Mouse (Mus musculus): ENCODE results near the gene Efna5. TPM values are rescaled to one million over a fixed set of nuclear protein-coding genes. Genes with fewer than 3 reads are reported as not detected.
A peak's percentile ranks its signal among the peaks of the same experiment; 100 is the strongest.

Gene Efna5
- polyA plus RNA-seq, 1 experiment, result 2.8 TPM

DNA sequence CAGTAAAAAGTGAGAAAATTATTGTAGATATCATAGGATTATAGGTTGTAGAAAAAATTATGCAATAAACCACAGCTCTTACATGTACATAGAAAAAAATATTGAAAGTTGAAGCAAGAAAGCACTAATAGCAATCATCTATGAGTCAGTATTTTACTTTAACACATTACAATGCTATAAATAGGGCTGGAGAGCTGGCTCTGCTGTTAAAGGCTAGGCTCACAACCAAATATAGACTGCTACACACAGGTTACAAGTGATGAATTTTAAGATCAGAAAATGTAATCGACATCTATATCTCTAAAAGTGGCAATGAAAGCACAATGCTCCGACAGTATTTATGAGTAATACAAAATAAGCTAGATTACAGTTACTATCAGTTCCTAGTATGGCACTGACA is 125.5 kb downstream of the Efna5 start:
- TF ChIP-seq CEBPB (IDR thresholded peaks at IDR 0.05; ENCODE audit: insufficient read depth, poor library complexity, severe bottlenecking), result 0 out of 2 replicates have a peak, but pooled peaks have one; percentile 11
- no peak for TF ChIP-seq MYOD1 (IDR thresholded peaks at IDR 0.05; ENCODE audit: control insufficient read depth in 1 of 3, insufficient read length in 2 of 3, low read depth in 2 of 3)
- TF ChIP-seq MYOG (IDR thresholded peaks at IDR 0.05; ENCODE audit: control insufficient read depth in 1 of 3, insufficient read depth in 1 of 3, insufficient read length in 2 of 3, low read depth in 2 of 3), result no peak
- no peak for TF ChIP-seq REST (IDR thresholded peaks at IDR 0.05; ENCODE audit: insufficient read depth, insufficient read length)
- H3K79me2 ChIP-seq (ENCODE audit: control insufficient read depth, insufficient read depth), result no peaks in the 10 kb centered on the region
- no peak overlapping the region for H3K4me3 ChIP-seq
- H3K27me3 ChIP-seq (ENCODE audit: control insufficient read depth, insufficient read depth, insufficient read length), result no peaks in the 10 kb centered on the region
- H3K36me3 ChIP-seq (ENCODE audit: control insufficient read depth, insufficient read depth), result no peaks in the 10 kb centered on the region
- no peak overlapping the region for H3K4me2 ChIP-seq (ENCODE audit: low read depth)
- no peak overlapping the region for H3ac ChIP-seq (ENCODE audit: control insufficient read depth, insufficient read length)

DNA sequence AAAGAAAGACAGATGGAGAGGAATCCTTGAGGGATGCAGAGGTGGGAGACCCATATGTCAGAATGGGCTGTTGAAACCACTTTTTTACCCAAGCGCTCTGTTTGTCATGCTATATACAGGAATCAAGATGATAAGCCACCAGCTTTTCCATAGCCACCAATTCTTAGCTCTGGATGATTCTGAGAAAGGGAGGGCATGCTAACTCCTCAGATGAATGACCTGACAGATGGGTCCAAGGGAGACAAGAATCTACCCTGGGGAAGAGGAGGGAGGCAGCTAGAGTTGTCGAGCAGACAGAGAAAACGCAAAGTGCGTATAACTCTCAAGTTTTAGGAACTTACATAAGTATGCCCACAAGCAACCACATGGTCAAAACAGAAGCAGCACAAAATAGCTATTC is 126.5 kb downstream of the Efna5 start:
- Histone ChIP-seq H3K4me2 (ENCODE audit: low read depth) (no peak overlapping the region), H3ac (ENCODE audit: control insufficient read depth, insufficient read length) (no peak overlapping the region), H3K4me3 (no peak overlapping the region), H3K36me3 (ENCODE audit: control insufficient read depth, insufficient read depth) (no peaks in the 10 kb centered on the region), H3K79me2 (ENCODE audit: control insufficient read depth, insufficient read depth) (no peaks in the 10 kb centered on the region), H3K27me3 (ENCODE audit: control insufficient read depth, insufficient read depth, insufficient read length) (no peaks in the 10 kb centered on the region)
- TF ChIP-seq POLR2AphosphoS2 (IDR thresholded peaks at IDR 0.05; ENCODE audit: insufficient read length, low read depth) (no peak), SRF (IDR thresholded peaks at IDR 0.05; ENCODE audit: control insufficient read depth, insufficient read length, low read depth) (no peak), REST (IDR thresholded peaks at IDR 0.05; ENCODE audit: insufficient read depth, insufficient read length) (no peak), MYOD1 (IDR thresholded peaks at IDR 0.05; ENCODE audit: control insufficient read depth in 1 of 3, insufficient read length in 2 of 3, low read depth in 2 of 3) (no peak), TCF3 (IDR thresholded peaks at IDR 0.05; ENCODE audit: insufficient read length, low read depth) (no peak), CEBPB (IDR thresholded peaks at IDR 0.05; ENCODE audit: insufficient read depth, poor library complexity, severe bottlenecking) (no peak), USF1 (IDR thresholded peaks at IDR 0.05; ENCODE audit: low read depth) (no peak), MAX (IDR thresholded peaks at IDR 0.05; ENCODE audit: low read depth) (no peak), MYOG (IDR thresholded peaks at IDR 0.05; ENCODE audit: control insufficient read depth in 1 of 3, insufficient read depth in 1 of 3, insufficient read length in 2 of 3, low read depth in 2 of 3) (no peak), TCF12 (IDR thresholded peaks at IDR 0.05; ENCODE audit: insufficient read depth, poor library complexity, severe bottlenecking) (no peak), E2F4 (IDR thresholded peaks at IDR 0.05; ENCODE audit: insufficient read depth) (no peak), POLR2A (IDR thresholded peaks at IDR 0.05; ENCODE audit: insufficient read length, low read depth) (no peak)

DNA sequence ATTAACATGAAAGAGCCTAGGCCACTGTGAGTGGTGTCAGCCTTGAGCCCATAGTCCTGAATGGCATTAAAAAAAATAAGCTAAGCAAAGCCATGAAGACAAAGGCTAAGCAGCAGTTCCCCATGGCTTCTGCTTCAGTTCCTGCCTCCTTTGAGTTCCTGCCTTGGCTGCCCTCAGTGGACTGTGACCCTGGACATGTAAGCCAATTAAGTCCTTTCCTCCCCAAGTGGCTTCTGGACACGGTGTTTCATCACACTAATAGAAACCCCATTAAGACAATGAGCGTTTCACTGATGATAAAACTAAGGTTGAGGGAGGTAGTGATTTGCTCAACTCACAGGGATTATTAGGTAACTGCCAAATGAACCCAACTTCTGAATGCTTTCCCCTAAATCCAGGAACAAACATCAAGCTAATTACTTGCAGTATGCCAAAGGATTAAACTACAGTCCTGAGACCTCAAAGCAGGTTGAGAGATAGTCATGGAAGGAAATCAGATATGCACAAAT is 128.7 kb downstream of the Efna5 start:
- no peak overlapping the region for H3ac ChIP-seq (ENCODE audit: control insufficient read depth, insufficient read length)
- H3K79me2 ChIP-seq (ENCODE audit: control insufficient read depth, insufficient read depth), result no peaks in the 10 kb centered on the region
- no peak overlapping the region for H3K4me3 ChIP-seq
- no peaks in the 10 kb centered on the region for H3K27me3 ChIP-seq (ENCODE audit: control insufficient read depth, insufficient read depth, insufficient read length)
- TF ChIP-seq TCF3 (IDR thresholded peaks at IDR 0.05; ENCODE audit: insufficient read length, low read depth), result no peak
- no peak for TF ChIP-seq MYOG (IDR thresholded peaks at IDR 0.05; ENCODE audit: control insufficient read depth in 1 of 3, insufficient read depth in 1 of 3, insufficient read length in 2 of 3, low read depth in 2 of 3)
- TF ChIP-seq SRF (IDR thresholded peaks at IDR 0.05; ENCODE audit: control insufficient read depth, insufficient read length, low read depth), result no peak
- no peak for TF ChIP-seq POLR2A (IDR thresholded peaks at IDR 0.05; ENCODE audit: insufficient read length, low read depth)
- TF ChIP-seq POLR2AphosphoS2 (IDR thresholded peaks at IDR 0.05; ENCODE audit: insufficient read length, low read depth), result no peak
- TF ChIP-seq MAX (IDR thresholded peaks at IDR 0.05; ENCODE audit: low read depth), result no peak
- TF ChIP-seq MYOD1 (IDR thresholded peaks at IDR 0.05; ENCODE audit: control insufficient read depth in 1 of 3, insufficient read length in 2 of 3, low read depth in 2 of 3), result no peak
- TF ChIP-seq TCF12 (IDR thresholded peaks at IDR 0.05; ENCODE audit: insufficient read depth, poor library complexity, severe bottlenecking), result no peak
- no peak for TF ChIP-seq REST (IDR thresholded peaks at IDR 0.05; ENCODE audit: insufficient read depth, insufficient read length)
- TF ChIP-seq USF1 (IDR thresholded peaks at IDR 0.05; ENCODE audit: low read depth), result no peak
- TF ChIP-seq E2F4 (IDR thresholded peaks at IDR 0.05; ENCODE audit: insufficient read depth), result no peak
- no peak for TF ChIP-seq CEBPB (IDR thresholded peaks at IDR 0.05; ENCODE audit: insufficient read depth, poor library complexity, severe bottlenecking)
- no peak overlapping the region for H3K4me2 ChIP-seq (ENCODE audit: low read depth)
- no peaks in the 10 kb centered on the region for H3K36me3 ChIP-seq (ENCODE audit: control insufficient read depth, insufficient read depth)

DNA sequence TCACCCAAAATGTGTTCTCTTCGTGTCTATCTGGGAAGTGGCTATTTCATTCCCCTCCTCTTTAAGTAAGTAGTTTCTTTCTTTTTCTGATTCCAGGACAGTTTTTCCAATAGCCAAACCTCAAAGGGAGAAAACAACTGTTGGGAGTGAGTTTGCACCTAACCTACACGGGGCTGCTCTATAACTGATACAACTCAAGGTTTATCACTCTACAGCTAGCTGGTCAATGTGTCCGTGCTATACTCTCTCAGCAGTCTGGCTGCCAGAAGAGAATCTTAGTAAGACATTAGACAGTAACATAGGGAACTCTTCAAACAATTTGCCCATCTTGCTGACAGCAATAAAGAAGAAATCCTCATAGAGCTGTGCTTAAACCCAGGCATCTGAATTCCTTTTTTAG is 130.5 kb downstream of the Efna5 start:
- Histone ChIP-seq H3K36me3 (ENCODE audit: control insufficient read depth, insufficient read depth) (no peaks in the 10 kb centered on the region), H3K4me2 (ENCODE audit: low read depth) (no peak overlapping the region), H3K4me3 (no peak overlapping the region), H3K79me2 (ENCODE audit: control insufficient read depth, insufficient read depth) (no peaks in the 10 kb centered on the region), H3K27me3 (ENCODE audit: control insufficient read depth, insufficient read depth, insufficient read length) (no peaks in the 10 kb centered on the region), H3ac (ENCODE audit: control insufficient read depth, insufficient read length) (no peak overlapping the region)
- TF ChIP-seq CEBPB (IDR thresholded peaks at IDR 0.05; ENCODE audit: insufficient read depth, poor library complexity, severe bottlenecking), result no peak
- no peak for TF ChIP-seq E2F4 (IDR thresholded peaks at IDR 0.05; ENCODE audit: insufficient read depth)
- TF ChIP-seq MAX (IDR thresholded peaks at IDR 0.05; ENCODE audit: low read depth), result no peak
- no peak for TF ChIP-seq USF1 (IDR thresholded peaks at IDR 0.05; ENCODE audit: low read depth)
- TF ChIP-seq TCF12 (IDR thresholded peaks at IDR 0.05; ENCODE audit: insufficient read depth, poor library complexity, severe bottlenecking), result no peak
- no peak for TF ChIP-seq TCF3 (IDR thresholded peaks at IDR 0.05; ENCODE audit: insufficient read length, low read depth)
- TF ChIP-seq REST (IDR thresholded peaks at IDR 0.05; ENCODE audit: insufficient read depth, insufficient read length), result no peak
- TF ChIP-seq POLR2A (IDR thresholded peaks at IDR 0.05; ENCODE audit: insufficient read length, low read depth), result no peak
- no peak for TF ChIP-seq POLR2AphosphoS2 (IDR thresholded peaks at IDR 0.05; ENCODE audit: insufficient read length, low read depth)
- TF ChIP-seq MYOD1 (IDR thresholded peaks at IDR 0.05; ENCODE audit: control insufficient read depth in 1 of 3, insufficient read length in 2 of 3, low read depth in 2 of 3), result no peak
- TF ChIP-seq MYOG (IDR thresholded peaks at IDR 0.05; ENCODE audit: control insufficient read depth in 1 of 3, insufficient read depth in 1 of 3, insufficient read length in 2 of 3, low read depth in 2 of 3), result no peak
- TF ChIP-seq SRF (IDR thresholded peaks at IDR 0.05; ENCODE audit: control insufficient read depth, insufficient read length, low read depth), result no peak
